Mouse (Mus musculus) heart, adult 2 months (tissue): ENCODE measurements around the gene Ddias. TPM values are rescaled to one million over a fixed set of nuclear protein-coding genes. Genes with fewer than 3 reads are reported as not detected.
A peak's percentile ranks its signal among the peaks of the same experiment; 100 is the strongest.

Experiments used
- DNase-seq, 2 experiments: peaks; one replicate each; pipeline ENCODE4 v3.0.0; 2021
- H3K27ac ChIP-seq: fragments of 200-600 bp; 2 replicates; pipeline ENCODE4 v1.8.1; 2022
- H3K27me3 ChIP-seq: fragments of 200-500 bp; 2 replicates; pipeline ENCODE4 v1.6.1; 2012; ENCODE audit warnings: mild to moderate bottlenecking, low read length, inconsistent platforms, mixed read lengths; ENCODE audit not compliant: control insufficient read depth, insufficient read depth
- H3K36me3 ChIP-seq: fragments of 200-500 bp; 2 replicates; pipeline ENCODE4 v1.6.1; 2012; ENCODE audit warnings: low read length, inconsistent platforms; ENCODE audit not compliant: control insufficient read depth, insufficient read depth
- H3K4me1 ChIP-seq: fragments of 200-500 bp; 2 replicates; pipeline ENCODE4 v1.6.1; 2011; ENCODE audit warnings: low read length; ENCODE audit not compliant: control insufficient read depth, insufficient read depth
- H3K4me3 ChIP-seq: fragments of 200-600 bp; 2 replicates; pipeline ENCODE4 v1.8.1; 2022
- H3K79me2 ChIP-seq: fragments of 200-500 bp; replicated peaks from 2 replicates; pipeline ENCODE4 v1.6.1; 2012; ENCODE audit warnings: mild to moderate bottlenecking, inconsistent platforms, low read length, moderate library complexity, mixed read lengths; ENCODE audit not compliant: control insufficient read depth, insufficient read depth
- H3K9ac ChIP-seq: fragments of 200-500 bp; 2 replicates; pipeline ENCODE4 v1.6.1; 2012; ENCODE audit warnings: low read depth, mild to moderate bottlenecking, control low read depth, inconsistent platforms, low read length, mixed read lengths
- CTCF ChIP-seq: fragments of 200-600 bp; IDR thresholded peaks from 2 replicates; pipeline ENCODE4 v1.8.1; 2022; ENCODE audit warnings: antibody characterized with exemption, mild to moderate bottlenecking, moderate library complexity
- EP300 ChIP-seq: fragments of 200-500 bp; IDR thresholded peaks from 2 replicates; pipeline ENCODE4 v1.6.1; 2011; ENCODE audit warnings: low read depth, low read length, control low read depth; ENCODE audit not compliant: insufficient read depth
- POLR2A ChIP-seq: fragments of 200-500 bp; IDR thresholded peaks from 2 replicates; pipeline ENCODE4 v1.6.1; 2011; ENCODE audit warnings: mild to moderate bottlenecking, low read depth, low read length, control low read depth; ENCODE audit not compliant: insufficient read depth
- WGBS: fragments of 180-500 bp; shearing (Covaris S2); methylation state at CpG from one replicate; pipeline ENCODE4 v1.1.7; 2018; 5-methylcytosine and 5-hydroxymethylcytosine counted together
- intact Hi-C: fragments of 180-260 bp; cut with DNase I; formaldehyde crosslinking; loops from one replicate; pipeline ENCODE4 v1.15.1; 2025
- polyA plus RNA-seq: library from polyadenylated mRNA; depleted of rRNA; stranded (reverse); fragments of >200 nt; gene quantifications from 2 replicates; pipeline ENCODE4 v1.2.3, GENCODE M21; 2012
- total RNA-seq, 2 experiments: library from RNA; stranded (reverse); gene quantifications; 2 replicates each; pipeline ENCODE4 v1.2.3; 2021

Gene Ddias
- total and polyA plus RNA-seq, 3 experiments, result 0.16 to 0.44 (median 0.30) TPM

- Histone ChIP-seq H3K4me1 (peaks cover 12% of the 10 kb centered on the region), H3K27ac (no peak overlapping the region), H3K4me3 (no peak overlapping the region), H3K9ac (no peak overlapping the region), H3K79me2 (no peaks in the 10 kb centered on the region), H3K27me3 (no peaks in the 10 kb centered on the region), H3K36me3 (peaks cover 12% of the 10 kb centered on the region)
- no peak for TF ChIP-seq POLR2A
- no peak for TF ChIP-seq CTCF
- TF ChIP-seq EP300, result no peak
- intact Hi-C loops, result no loop called here
- 79% methylated on average over 6 of the region's 6 CpGs for WGBS
- no peak for DNase-seq
Observed at GRCm38 (mm10) chr7:92884998-92885660, 11.1 kb upstream of the Ddias start.

GRCm38 (mm10) chr7:92883850-92884716, 10.0 kb upstream of the Ddias start:
- Histone ChIP-seq H3K27me3 (no peaks in the 10 kb centered on the region), H3K36me3 (peaks cover 11% of the 10 kb centered on the region), H3K4me1 (peaks cover 12% of the 10 kb centered on the region), H3K9ac (no peak overlapping the region), H3K4me3 (no peak overlapping the region), H3K79me2 (no peaks in the 10 kb centered on the region), H3K27ac (no peak overlapping the region)
- DNase-seq, result peak in 1 of 2 experiments; percentile 17
- intact Hi-C loops, result no loop called here
- 50% methylated on average over 9 of the region's 9 CpGs for WGBS
- TF ChIP-seq POLR2A (no peak), EP300 (no peak), CTCF (no peak)

GRCm38 (mm10) chr7:92878575-92879285, 4.7 kb upstream of the Ddias start:
- TF ChIP-seq EP300 (no peak), POLR2A (0 out of 2 replicates have a peak, but pooled peaks have one; percentile 27)
- WGBS, result 54% methylated on average over 7 of the region's 7 CpGs
- H3K4me1 ChIP-seq, result peaks cover 5% of the 10 kb centered on the region; the same call in 1 of the 2 replicates
- intact Hi-C loops, result no loop called here
- peak in 1 of 2 experiments; percentile 44 for DNase-seq
- H3K27ac ChIP-seq, result no peak overlapping the region
- H3K36me3 ChIP-seq, result peaks cover 8% of the 10 kb centered on the region
- H3K9ac ChIP-seq, result no peak overlapping the region
- H3K27me3 ChIP-seq, result no peaks in the 10 kb centered on the region
- no peak overlapping the region for H3K4me3 ChIP-seq
- no peaks in the 10 kb centered on the region for H3K79me2 ChIP-seq

GRCm38 (mm10) chr7:92876538-92876937, 2.5 kb upstream of the Ddias start:
- no peak overlapping the region for H3K9ac ChIP-seq
- H3K27me3 ChIP-seq, result no peaks in the 10 kb centered on the region
- TF ChIP-seq CTCF (no peak), POLR2A (no peak), EP300 (no peak)
- no peaks in the 10 kb centered on the region for H3K79me2 ChIP-seq
- H3K27ac ChIP-seq, result peak overlapping the region; percentile 98
- peak overlapping the region; percentile 24; the same call in 1 of the 2 replicates for H3K4me3 ChIP-seq
- H3K36me3 ChIP-seq, result peaks cover 8% of the 10 kb centered on the region
- 20% methylated on average over 7 of the region's 7 CpGs for WGBS
- peaks cover 3% of the 10 kb centered on the region; the same call in 1 of the 2 replicates for H3K4me1 ChIP-seq
- no peak for DNase-seq
- intact Hi-C loops, result no loop called here

GRCm38 (mm10) chr7:92876066-92876465, 2.0 kb upstream of the Ddias start:
- Histone ChIP-seq H3K27ac (peak overlapping the region; percentile 98), H3K36me3 (peaks cover 8% of the 10 kb centered on the region), H3K9ac (no peak overlapping the region), H3K79me2 (no peaks in the 10 kb centered on the region), H3K27me3 (no peaks in the 10 kb centered on the region), H3K4me3 (peak overlapping the region; percentile 87), H3K4me1 (peaks cover 3% of the 10 kb centered on the region; the same call in 1 of the 2 replicates)
- peak in 1 of 2 experiments; percentile 17 for DNase-seq
- intact Hi-C loops, result no loop called here
- TF ChIP-seq EP300, result no peak
- no peak for TF ChIP-seq CTCF
- TF ChIP-seq POLR2A, result no peak
- 2% methylated on average over 3 of the region's 3 CpGs for WGBS
